Mouse (Mus musculus) CH12.LX (cell line): Measurements from ENCODE around the gene Pah.

Source experiments
- CTCF ChIP-seq, 2 experiments: IDR thresholded peaks in 1 of 2; conservative IDR thresholded peaks in 1 of 2; 2 replicates each; pipeline ENCODE4 v1.5.1; 2011 to 2012; ENCODE audit warnings: low read depth in 2 of 2, low read length in 2 of 2, improper control_type of control experiment in 1 of 2, inconsistent platforms in 1 of 2, mild to moderate bottlenecking in 1 of 2, moderate library complexity in 1 of 2
- ELF1 ChIP-seq: IDR thresholded peaks from 2 replicates; pipeline ENCODE4 v1.6.1; 2014; ENCODE audit warnings: low read depth, mild to moderate bottlenecking, inconsistent platforms, low read length, improper control_type of control experiment
- ETS1 ChIP-seq: conservative IDR thresholded peaks from 2 replicates; pipeline ENCODE4 v1.6.1; 2012; ENCODE audit warnings: low read depth, mild to moderate bottlenecking, inconsistent platforms, low read length, improper control_type of control experiment, moderate library complexity
- MAFK ChIP-seq: IDR thresholded peaks from 2 replicates; pipeline ENCODE4 v1.6.1; 2011; ENCODE audit warnings: low read length, improper control_type of control experiment; ENCODE audit not compliant: insufficient replicate concordance
- POLR2AphosphoS2 ChIP-seq: IDR thresholded peaks from 2 replicates; pipeline ENCODE4 v1.6.1; 2011; ENCODE audit warnings: low read depth, low read length, improper control_type of control experiment
- TCF12 ChIP-seq: IDR thresholded peaks from 2 replicates; pipeline ENCODE4 v1.6.1; 2014; ENCODE audit warnings: low read depth, mild to moderate bottlenecking, inconsistent platforms, low read length, improper control_type of control experiment
- UBTF ChIP-seq: IDR thresholded peaks from 2 replicates; pipeline ENCODE4 v1.6.1; 2012; ENCODE audit warnings: low read depth, mild to moderate bottlenecking, inconsistent platforms, low read length, improper control_type of control experiment, moderate library complexity

- TF ChIP-seq CTCF (conservative IDR thresholded peaks at IDR 0.05 in 1 of 2, IDR thresholded peaks at IDR 0.05 in 1 of 2; ENCODE audit: low read depth in 2 of 2, low read length in 2 of 2) (no peak), MAFK (no peak), UBTF (no peak), ELF1 (no peak), POLR2AphosphoS2 (no peak), TCF12 (no peak), ETS1 (no peak)
Observed at GRCm38 (mm10) chr10:87563818-87564217, 42.2 kb downstream of the Pah start.
